Mouse (Mus musculus): ENCODE measurements around the gene Csk.

The Csk gene

DNA sequence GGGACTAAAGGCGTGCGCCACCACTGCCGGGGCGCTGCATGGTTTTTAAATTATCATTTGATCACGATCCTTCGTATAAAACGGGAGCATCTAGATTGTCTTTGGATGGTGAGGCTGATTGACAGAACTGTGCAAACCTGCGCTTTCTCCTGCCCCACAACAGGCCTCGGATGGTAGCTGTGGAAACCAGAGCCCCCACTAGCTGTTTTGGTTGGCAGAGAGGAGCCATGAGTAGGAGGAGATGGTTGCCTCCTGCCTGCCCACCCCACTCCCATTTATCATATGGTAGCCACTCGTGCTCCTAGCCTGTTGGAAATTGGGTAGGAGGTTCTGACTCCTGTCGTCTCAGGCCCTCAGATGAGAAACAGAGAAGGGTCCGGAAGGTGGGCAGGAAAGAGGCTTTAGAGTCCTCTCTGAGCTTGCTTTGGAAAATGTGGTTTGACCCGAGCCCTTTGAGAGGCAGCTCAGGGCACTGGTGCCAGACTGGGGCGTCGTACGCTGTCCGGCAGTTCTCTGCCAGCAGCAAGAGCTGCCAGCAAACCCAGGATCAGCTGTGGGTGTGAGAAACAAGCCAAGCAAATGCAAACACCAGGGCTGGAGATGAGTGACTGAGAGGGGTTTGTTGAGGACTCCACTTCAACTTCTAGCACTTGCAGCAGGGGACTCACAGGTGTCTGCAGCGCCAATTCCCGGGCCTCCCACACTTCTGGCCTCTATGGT lies 3.4 kb upstream of the Csk start:
- no peak for DNase-seq (ENCODE audit: low spot score)

DNA sequence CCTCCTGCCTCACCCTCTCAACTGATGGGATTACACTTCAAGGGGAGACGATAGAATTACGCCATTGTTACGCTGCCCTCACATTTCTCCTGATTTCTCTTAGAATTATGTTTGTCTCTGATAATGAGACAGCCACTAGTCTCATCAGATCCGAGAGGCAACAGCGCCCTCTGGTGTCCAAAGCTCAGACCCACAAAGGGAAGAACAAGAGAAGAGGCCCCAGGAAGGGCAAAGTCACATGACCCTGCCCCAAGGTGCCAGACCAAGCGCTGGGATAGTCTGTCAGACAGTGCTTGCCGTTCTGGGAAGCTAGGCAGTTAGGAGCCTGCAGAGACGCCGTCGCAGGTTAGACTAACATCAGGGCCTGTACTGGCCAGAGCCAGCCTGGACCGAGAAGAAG lies 2.3 kb upstream of the Csk start:
- DNase-seq (ENCODE audit: low spot score): peak; percentile 78

DNA sequence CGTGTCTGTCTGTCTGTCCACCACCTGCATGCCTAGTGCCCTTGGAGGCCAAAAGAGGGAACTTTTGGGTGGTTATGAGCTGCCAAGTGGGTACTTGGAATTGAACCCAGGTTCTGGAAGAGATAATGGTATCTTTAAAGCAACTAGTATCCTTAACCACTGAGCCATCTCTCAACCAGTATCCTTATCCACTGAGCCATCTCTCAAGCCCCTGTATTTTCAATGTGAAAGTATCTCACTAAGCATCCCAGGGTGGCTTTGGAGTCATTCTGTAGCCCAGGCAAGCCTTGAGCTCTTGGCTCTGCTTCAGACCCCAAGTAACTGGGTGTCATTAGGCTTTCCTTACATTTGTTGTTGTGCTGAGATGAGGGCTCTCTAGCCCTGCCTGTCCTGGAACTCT lies 1.5 kb upstream of the Csk start:
- DNase-seq (ENCODE audit: low spot score): no peak

DNA sequence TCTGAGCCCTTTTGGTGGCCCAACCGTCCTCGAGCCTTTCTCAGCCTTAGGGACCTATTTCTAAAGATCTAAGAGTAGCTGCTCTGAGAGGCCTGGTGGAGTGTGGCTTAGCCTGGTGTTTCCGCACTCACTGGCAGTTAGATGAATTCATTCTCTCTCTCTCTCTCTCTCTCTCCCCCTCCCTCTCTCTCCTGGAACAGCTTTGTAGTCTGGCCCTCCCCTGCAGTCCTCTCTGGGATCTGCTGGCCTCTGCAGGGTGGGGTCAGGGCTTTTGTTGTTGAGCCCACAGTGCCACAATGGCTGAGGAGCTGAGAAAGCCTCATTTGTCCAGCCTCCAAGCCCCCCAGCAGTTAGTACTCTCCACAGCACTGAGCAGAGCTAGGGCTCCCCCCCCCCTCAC lies 576 bp downstream of the Csk start:
- DNase-seq (ENCODE audit: low spot score): no peak

DNA sequence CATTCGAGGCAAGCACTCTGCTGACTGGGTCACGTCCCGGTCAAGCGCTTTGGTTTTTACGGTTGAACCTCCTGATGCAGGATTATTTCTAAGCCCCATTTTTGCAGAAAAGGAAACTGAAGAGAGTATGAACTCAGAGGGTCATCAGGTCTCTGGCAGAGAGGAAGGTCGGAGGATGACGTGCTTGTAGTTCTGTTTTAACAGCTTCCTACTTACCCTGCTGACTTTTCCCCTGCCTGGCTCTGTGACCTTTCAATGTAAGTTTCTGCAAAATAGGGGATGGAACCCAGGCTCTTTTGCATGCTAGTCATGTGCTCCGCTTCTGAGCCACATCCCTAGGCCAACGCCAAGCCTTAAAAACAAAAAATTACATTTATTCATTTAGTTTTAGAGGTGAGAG lies 1.1 kb downstream of the Csk start:
- no peak for DNase-seq (ENCODE audit: low spot score)

DNA sequence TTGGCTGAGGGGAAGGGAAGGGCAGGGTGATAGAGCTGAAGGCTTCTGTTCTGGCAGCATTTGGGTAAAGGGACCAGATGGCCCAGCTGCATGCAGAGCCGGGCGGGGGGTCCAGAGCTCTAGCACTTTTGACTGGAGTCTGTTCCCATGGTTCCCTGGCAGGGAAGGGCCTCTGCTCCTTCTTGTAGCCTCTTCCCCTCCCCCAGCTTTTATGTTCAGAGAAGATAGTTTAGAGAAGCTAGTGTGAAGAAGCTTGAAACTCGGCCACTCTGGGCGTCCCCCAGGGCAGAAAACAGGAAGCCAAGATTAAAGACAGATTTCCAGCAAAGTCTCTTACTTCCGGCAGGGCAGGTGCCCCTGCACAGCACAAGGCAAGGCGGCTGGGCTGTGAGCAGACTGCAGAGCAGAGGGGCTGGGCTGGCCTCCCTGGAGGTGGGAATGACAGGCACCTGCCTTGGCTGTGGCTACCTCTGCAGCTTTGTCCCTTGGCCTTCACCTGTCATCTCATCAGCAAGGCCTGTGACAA lies 2.6 kb downstream of the Csk start:
- DNase-seq (ENCODE audit: low spot score): no peak

DNA sequence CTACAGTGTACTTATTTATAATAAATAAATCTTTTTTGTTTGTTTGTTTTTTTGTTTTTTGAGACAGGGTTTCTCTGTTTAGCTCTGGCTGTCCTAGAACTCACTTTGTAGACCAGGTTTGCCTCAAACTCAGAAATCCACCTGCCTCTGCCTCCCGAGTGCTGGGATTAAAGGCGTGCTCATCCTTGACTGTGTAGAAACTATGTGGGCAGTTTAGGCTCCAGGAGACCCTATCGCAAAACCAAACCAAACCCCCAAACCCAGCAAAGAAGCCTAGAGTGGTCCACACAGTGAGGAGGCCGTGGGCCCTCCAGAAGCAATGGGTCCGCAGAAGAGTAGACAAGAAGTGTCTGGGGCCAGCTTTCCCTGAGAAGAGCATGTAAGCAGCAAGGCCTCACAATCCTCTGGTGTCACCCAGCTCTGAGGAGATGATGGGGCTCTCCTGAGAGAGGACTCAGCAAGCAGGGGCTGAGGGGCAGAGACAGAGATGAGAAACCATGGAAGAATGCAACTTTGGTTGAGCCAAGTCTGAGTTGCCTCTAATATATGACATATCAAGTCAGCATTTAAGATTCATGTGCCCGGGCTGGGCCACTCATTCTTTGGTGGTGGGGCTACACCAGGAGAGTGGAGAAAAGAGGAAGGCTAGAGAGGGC lies 3.2 kb downstream of the Csk start:
- no peak for DNase-seq (ENCODE audit: low spot score)

DNA sequence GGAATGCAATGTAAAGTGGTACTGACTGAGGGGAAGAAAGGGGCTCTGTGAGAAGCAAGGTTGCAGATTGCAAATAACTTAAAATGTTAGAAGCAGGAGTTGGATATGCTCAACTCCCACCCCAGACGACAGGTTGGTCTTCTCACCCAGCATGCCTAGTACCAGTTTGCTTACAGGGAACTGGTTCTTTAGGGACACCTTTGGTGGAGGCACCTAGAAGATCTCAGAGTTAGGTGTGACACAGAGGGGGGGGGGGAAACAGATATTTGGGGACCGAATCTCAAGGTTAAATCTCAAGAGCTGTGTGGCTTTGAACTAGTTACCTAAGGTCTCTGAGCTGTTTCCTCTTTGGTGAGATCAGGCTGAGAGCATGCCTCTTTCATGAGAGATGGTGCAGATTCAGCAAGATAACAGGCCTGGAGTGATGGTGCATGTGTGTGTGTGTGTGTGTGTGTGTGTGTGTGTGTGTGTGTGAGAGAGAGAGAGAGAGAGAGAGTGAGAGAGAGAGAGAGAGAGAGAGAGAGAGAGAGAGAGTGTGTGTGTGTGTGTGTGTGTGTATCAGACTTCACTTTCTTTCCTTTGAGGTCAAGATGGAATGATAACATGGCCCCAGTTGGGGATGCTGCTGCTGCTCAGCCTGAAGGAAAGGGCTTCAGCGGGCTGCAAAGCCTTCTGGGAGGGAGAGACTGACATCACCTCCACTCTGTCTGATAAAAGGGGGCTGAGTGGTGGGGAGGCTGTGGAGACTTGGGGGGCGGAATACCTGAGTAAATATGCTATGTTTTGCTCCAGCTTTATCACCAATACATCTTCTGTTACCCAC lies 5.9 kb downstream of the Csk start:
- DNase-seq (ENCODE audit: low spot score): no peak

DNA sequence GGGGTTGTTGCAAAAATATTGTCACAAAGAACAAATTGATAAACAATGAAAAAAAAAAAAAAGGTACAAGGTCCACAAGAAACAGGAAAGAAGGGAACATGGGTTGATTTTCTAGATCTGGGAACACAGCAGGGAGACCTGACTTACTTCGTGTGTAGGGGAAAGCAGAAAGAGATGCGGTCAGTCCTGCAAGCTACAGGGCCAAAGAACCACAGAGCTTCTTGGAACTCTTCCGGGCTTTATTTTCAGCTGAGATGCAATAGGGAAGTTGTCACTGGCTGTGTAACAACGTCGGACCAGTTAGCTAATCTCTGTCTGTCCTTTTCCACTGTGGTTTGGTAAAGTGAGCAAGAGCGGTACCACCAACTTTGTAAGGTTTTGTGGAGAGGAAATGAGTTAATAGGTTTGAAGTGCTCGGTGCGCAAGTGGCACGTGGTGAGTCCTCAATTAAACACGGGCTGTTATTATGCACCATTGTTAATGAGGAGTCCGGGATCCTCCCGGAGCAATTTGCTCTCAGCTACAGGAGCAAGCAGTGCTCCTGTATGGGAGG lies 6.8 kb downstream of the Csk start:
- no peak for DNase-seq (ENCODE audit: low spot score)

DNA sequence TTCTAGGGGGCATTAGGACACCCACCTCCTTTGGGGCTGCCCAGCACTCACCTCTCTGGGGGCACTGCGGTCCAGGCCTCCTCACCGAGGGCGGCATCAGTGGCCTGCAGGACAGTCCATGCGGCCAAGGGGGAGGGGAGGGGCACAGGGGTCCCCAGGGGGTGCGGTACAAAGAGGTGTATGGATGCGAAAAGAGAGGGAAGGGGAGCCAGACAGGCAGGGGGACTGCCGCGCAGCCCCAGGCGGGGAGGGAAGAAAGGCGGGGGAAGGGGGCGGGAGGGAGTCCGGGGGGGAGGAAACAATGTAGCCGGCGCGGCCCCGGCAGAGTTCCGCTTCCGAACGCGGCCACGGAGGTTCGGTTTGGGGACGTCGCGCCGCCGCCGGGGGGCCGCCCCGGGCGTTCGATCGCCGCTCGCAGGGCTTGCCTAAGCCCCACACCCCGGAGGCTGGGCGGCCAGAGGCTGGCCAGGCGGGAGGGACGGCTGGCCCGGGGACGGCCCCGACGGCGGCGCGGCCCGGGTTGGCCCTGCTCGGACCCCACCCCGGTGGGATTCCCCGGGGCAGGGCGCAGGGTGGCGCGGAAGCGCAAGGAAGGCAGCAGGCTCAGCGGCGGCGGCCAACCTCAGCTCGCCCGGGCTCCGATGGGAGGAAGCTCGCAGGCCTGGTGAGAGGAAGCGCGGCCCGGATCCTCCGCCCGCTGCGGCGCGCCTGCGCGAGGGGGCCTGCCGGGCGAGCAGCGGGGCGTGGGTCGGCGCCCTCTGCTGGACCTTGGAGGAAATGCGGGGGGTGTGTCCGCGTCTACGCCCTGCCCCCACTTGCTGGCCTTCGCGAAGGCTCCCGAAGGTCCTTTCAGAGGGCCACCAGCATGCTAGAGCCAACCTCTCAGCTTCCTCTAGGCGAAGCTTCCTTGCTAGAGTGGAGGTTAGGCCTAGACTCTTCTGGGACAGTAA lies 8.2 kb downstream of the Csk start:
- peak; percentile 87 for DNase-seq (ENCODE audit: low spot score)

DNA sequence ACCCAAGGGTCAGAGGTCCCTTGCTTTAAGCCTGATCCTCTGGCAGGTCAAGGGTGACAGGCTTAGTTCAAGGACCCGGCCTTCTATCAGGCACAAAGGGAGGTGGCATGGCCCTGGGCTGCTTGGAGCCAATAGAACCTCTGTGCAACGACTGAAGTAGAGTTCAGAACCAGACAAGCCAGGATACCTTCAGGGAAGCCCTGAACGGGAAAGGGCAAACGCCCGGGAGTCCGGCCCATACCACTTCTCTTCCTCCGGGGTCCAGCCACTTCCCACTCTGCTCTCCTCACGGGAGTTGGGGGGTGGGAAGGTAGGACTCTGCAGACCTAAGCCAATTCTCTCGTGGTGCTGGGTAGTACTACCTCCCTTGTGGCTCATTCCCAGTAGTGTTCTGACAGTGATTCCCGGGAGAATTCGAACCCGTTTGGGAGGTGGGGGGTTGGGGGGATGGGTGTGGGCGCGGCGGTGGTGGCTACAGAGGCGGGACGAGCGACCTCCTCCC lies 8.9 kb downstream of the Csk start:
- no peak for DNase-seq (ENCODE audit: low spot score)

DNA sequence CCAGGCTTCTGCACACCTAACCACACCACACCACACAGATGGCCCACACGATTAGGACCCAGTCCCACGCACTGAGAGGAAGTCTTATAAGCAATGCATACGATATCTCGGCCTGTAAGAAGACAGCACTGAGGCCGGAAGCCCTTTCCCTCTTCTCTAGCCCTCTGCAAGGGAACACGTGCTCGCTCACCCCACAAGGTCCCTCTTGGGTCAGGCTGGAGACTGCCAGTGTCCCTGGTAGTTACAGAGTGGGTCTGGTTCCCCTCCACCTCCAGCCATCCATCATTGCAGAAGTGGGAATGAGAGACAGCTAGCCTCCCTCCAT lies 9.6 kb downstream of the Csk start:
- DNase-seq (ENCODE audit: low spot score): no peak

DNA sequence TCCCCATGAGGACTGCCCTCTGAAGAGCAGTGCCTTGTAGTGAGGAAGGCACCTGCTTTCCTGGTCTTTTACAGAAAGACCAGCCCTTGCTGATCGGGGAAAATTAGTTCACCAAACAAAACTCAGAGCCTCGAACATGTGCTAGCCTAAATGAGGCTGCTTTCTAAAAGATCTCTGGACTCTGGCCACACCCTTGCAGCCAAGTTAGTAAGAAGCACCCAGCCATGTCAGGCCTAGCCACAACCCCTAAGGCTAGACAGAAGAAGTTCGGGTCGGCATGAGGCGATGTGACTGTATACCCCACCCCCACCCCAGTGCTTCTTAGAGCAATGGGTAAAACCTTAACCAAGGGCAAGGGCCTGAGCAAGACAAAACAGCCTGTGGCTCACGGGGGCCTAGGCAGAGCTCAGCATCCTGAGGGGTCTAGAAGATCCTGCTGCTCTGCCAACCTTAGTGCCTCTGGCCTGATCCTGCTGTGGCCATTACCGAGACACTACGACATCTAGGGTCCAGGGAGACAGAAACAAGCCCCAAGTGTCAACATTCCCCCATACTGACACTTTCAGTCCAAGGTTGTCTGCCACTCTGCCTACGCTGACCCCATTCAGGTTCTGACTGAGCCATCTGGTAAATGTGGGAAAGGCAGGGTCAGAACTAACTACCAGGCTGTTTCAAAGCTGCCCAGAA lies 10.1 kb downstream of the Csk start:
- DNase-seq (ENCODE audit: low spot score): no peak

DNA sequence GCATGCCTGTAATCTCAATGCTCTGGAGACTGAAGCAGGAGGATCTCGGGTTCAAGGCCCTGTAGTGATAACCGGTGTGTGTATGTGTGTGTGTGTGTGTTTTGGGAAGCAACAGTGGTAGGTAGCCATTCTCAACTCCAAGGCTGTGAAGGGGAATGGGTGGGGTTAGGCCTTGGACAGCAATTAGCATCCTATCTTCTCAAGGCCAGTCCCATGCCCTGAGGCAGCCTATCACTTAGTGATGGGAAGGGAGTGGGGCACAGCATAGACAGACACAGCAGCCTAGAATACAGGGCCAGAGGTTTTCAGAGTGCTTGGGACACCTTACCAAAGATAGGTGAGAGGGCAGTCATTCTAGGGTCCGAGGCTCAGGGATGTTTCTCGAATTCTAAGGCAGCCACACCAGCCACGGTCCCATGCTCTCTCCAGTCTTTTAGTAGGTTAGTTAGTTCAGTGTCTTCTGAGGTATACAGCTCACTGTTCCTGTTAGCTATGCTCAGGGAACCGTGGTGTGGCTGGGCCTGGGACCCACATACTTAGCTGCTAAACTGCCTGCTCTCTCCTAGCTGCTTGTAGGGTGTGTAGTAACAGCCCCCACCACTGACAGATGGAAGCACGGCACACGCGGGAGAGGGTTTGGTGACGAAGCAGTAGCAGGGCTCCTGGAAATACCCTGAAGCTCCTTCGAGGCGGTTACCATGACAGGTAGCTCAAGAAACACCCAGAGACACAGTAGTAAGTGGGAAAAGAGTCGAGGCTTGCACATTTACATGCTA lies 11.5 kb downstream of the Csk start:
- DNase-seq (ENCODE audit: low spot score): no peak

DNA sequence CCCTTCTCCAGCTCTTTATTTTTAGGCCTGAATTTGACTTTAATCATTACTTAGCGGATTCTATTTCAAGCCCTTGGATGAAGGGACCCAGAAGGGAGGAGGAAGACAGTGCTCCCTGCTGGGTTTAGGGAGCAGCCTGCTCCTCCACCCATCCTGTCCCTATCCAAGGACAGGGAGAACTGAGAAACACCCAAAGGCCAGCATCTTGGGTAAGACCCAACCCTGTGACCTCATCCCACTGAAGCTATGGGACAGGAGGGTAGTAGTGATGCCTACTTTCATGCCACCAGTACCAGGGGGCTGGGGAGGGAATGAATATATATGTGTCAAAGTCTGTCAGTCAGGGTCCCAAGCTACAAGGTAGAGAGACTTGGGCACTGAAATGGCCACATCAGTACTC lies 12.4 kb downstream of the Csk start:
- DNase-seq (ENCODE audit: low spot score): no peak

DNA sequence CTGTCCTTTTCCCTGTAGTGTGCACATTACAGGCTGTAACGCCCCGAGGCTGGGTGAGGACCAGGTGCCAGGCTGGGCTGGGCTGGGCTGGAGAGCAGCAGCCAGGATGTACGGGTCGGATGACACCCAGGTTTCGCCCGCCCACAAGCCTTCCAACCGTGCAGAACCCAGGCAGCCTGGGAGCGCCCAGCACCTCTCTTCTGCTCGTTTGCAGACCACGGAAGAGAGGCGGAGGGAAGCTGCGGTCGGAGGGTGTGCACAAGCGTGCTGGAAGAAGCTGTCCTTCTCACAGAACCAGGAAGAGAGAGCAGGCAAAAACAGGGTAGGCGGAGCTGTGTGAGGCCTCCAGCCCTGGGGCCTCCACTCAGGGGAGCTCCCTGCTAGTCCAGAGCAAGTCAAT lies 13.0 kb downstream of the Csk start:
- DNase-seq (ENCODE audit: low spot score): peak; percentile 40

DNA sequence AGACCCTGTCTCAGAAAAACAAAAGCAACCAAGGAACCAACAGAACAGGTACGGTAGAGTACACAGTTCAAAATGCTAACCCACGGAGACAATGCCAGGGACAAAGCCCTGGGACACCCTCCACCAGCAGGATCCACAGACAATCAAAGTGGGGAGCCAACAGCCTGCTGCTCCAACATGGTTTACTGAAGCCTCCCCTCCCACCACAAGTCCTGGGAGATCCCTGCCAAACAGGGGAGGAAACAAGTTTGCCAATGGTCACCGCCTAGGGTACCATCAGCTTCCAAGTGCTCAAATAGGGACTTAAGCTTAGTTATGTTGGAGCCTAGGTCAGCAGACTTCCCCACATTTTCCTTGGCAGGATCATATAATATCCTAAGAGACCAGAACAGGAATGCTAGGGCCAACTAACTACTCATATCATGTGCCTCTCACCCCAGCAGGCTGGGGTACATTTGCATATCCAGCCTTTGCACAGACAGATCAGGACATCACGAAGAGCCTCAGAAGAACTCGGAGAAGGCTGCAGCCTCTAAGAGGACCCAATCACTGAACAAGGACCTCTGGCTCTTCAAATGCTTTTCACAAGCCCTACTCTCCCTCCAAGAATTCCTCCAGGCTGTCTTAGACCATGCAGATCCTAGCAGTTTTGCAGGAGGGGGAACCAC lies 13.6 kb downstream of the Csk start:
- DNase-seq (ENCODE audit: low spot score): no peak

DNA sequence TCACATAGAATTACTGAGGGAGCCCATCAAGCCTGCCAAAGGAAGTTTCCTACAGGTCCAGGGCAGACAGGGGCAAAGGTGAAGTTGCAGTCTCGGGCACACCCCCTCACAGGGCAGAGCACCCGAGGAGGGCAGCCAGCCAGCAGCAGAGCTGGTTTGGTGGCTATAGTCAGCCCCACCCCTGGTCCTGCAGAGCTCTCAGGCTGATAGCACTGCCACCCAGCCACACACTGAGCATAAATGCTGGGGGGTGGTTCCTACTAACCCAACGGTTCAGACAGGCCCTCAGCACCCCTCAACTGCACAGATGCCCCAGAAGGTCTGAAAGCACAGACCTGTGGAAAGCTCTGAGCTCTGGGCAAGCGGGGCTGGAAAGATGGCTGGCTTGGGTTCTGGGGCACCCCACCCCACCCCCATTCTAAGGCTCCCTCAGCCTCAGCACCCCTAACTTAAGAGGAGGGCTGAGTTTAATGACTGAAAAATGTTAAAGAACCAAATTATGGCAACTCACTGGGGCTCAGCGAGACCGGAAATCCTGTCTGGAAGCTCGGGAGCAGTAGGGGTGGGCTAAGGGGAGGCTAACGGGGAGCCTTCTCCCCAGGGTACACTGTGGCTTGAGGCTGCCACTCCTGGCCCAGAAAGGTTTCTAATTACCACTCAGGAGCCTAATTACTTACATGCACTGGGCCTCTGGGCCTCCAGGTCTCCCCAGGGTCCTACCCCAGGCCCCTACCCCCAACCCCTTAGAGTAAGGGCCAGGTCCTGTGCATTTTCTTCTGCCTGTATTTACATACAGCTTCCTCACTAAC lies 14.6 kb downstream of the Csk start:
- no peak for DNase-seq (ENCODE audit: low spot score)

Measured in ovary, adult 18-20 months (tissue).